In the genomic region with DNA sequence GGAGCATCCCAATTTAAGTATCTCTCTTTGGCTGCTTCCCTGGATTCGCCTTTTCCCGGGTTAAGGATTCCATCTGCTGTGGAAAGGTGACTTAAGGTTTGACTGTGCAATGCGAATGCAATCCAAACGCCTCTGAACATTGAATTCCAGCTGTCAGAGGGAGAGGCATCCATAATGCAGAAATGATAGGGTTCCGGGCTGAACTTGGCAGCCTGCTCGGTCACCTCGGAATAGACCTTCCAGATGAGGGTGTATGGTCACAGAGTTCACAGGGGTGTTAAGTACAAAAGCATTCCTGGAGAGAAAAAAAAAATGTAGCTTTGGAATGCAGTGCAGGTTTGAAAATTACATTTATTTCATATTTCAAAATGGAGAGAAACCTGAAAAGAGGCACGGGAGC, we compare ENCODE assay signal across 27 mouse cellular contexts.
"Had no signal": no experiment of that assay in that cellular context is flagged by ENCODE, and none has a peak within 500 bp of the region (broad histone marks: within the 10 kb centered on the region; RNA-seq: fewer than 3 reads in every experiment).

No protein-coding gene starts in this region.

- H3K9ac ChIP-seq: embryonic facial prominence, embryonic 12.5 days; embryonic facial prominence, embryonic 13.5 days; embryonic facial prominence, embryonic 15.5 days; forebrain, embryonic 12.5 days; forebrain, embryonic 13.5 days; forebrain, embryonic 15.5 days; forebrain, postnatal 0 days had no signal

- ATAC-seq: forebrain, embryonic 13.5 days; forebrain, embryonic 14.5 days; forebrain, embryonic 15.5 days; forebrain, embryonic 16.5 days; forebrain, postnatal 0 days had no signal

- DNase-seq: cerebellum, adult 2 months; cerebellum, adult 8-10 months; cerebellum, adult 9-10 months; cerebellum, adult 9-11 months; cerebellum, postnatal 10 days; cerebellum, postnatal 14 days; cerebellum, postnatal 25 days; cerebellum, postnatal 36 days; embryo, embryonic 11 days; forebrain, postnatal 0 days; gastrocnemius, adult 2 months; gastrocnemius, postnatal 10 days; gastrocnemius, postnatal 14 days; gastrocnemius, postnatal 36 days; heart, adult 2 months had no signal

- H3K4me2 ChIP-seq: embryonic facial prominence, embryonic 12.5 days; embryonic facial prominence, embryonic 13.5 days; embryonic facial prominence, embryonic 15.5 days; forebrain, embryonic 12.5 days; forebrain, embryonic 13.5 days; forebrain, embryonic 15.5 days had no signal

- H3K4me3 ChIP-seq: embryonic facial prominence, embryonic 10.5 days; embryonic facial prominence, embryonic 12.5 days; embryonic facial prominence, embryonic 13.5 days; embryonic facial prominence, embryonic 15.5 days; erythroblast, embryonic 14.5 days; forebrain, embryonic 10.5 days; forebrain, embryonic 12.5 days; forebrain, embryonic 13.5 days; forebrain, embryonic 15.5 days; gastrocnemius, adult 2 months; heart, adult 2 months; heart, embryonic 10.5 days had no signal

- H3K27ac ChIP-seq: embryonic facial prominence, embryonic 10.5 days; embryonic facial prominence, embryonic 12.5 days; embryonic facial prominence, embryonic 13.5 days; embryonic facial prominence, embryonic 15.5 days; forebrain, embryonic 10.5 days; forebrain, embryonic 12.5 days; forebrain, embryonic 13.5 days; forebrain, embryonic 15.5 days; gastrocnemius, adult 2 months; heart, adult 2 months; heart, embryonic 10.5 days had no signal

- H3K36me3 ChIP-seq: embryonic facial prominence, embryonic 10.5 days; embryonic facial prominence, embryonic 12.5 days; embryonic facial prominence, embryonic 13.5 days; embryonic facial prominence, embryonic 15.5 days; forebrain, embryonic 10.5 days; forebrain, embryonic 12.5 days; forebrain, embryonic 15.5 days; heart, embryonic 10.5 days had no signal

- H3K27me3 ChIP-seq: embryonic facial prominence, embryonic 12.5 days; embryonic facial prominence, embryonic 13.5 days; embryonic facial prominence, embryonic 15.5 days; forebrain, embryonic 12.5 days; forebrain, embryonic 13.5 days; forebrain, embryonic 15.5 days had no signal

- H3K4me1 ChIP-seq: embryonic facial prominence, embryonic 10.5 days; embryonic facial prominence, embryonic 12.5 days; embryonic facial prominence, embryonic 13.5 days; embryonic facial prominence, embryonic 15.5 days; forebrain, embryonic 10.5 days; forebrain, embryonic 12.5 days; forebrain, embryonic 13.5 days; forebrain, embryonic 15.5 days had no signal

- H3K9me3 ChIP-seq: embryonic facial prominence, embryonic 10.5 days; embryonic facial prominence, embryonic 15.5 days; forebrain, embryonic 15.5 days; heart, embryonic 10.5 days had no signal
